Comparison of ENCODE assay signal across 9 mouse cellular contexts in the genomic region with DNA sequence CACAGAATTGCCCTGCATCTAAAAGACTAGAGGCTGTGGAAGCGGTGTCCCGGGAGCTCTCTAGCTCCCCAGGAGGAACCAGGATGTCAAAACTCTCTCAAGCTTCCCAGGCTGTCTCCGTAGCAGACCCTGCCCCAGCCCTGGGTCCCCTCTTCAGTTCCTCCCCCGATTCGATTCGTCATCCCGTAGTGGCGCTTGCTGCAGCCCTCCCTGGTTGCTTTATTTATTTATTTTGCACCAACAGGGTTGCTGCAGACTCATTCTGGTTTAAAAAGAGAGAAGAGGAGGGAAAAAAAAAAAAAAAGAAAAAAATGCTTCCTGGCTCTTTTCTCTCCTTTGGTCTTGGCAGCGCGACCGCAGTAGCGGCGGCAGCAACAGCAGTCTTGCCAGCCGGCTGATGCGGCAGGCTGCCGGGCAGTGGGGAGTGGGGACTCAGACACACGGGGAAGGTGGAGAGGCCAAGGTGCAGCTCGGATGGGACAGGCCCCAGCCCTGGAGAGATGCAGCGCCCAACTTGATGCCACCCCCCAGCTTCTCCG. TPM values are rescaled to one million over a fixed set of nuclear protein-coding genes. Genes with fewer than 3 reads are reported as not detected.
A peak's percentile ranks its signal among the peaks of the same experiment; 100 is the strongest.
DNase-seq lines count a peak whose midpoint lies in the region; ATAC-seq and TF ChIP-seq lines count a peak whose summit lies in the region.
"Had no signal": no experiment of that assay in that cellular context is flagged by ENCODE, and none has a peak within 500 bp of the region (broad histone marks: within the 10 kb centered on the region; RNA-seq: fewer than 3 reads in every experiment).

No protein-coding gene starts in this region.

- no peak for TF ChIP-seq POLR2A in heart, adult 2 months (IDR thresholded peaks at IDR 0.05; ENCODE audit: insufficient read depth, low read depth, low read length)

- no peak overlapping the region for H3K27ac ChIP-seq in heart, adult 2 months
- H3K27ac ChIP-seq in hindbrain, embryonic 10.5 days: peak overlapping the region; percentile 86
- H3K27ac ChIP-seq in stomach, postnatal 0 days (replicated peaks): no peak overlapping the region

- peak overlapping the region; percentile 45 for H3K4me2 ChIP-seq in stomach, postnatal 0 days (replicated peaks; ENCODE audit: low read depth)

- H3K4me3 ChIP-seq in heart, adult 2 months: no peak overlapping the region
- H3K4me3 ChIP-seq in hindbrain, embryonic 10.5 days: peak overlapping the region; percentile 52
- peak overlapping the region; percentile 14; the same call in 1 of the 2 replicates for H3K4me3 ChIP-seq in stomach, postnatal 0 days (ENCODE audit: low read depth, low read length)

- no peaks in the 10 kb centered on the region for H3K9me3 ChIP-seq in hindbrain, embryonic 10.5 days
- H3K9me3 ChIP-seq in stomach, postnatal 0 days (ENCODE audit: control insufficient read depth, low read length): no peaks in the 10 kb centered on the region

- WGBS in heart, adult 2 months: 4% methylated on average over 20 of the region's 20 CpGs
- 2% methylated on average over 20 of the region's 20 CpGs for WGBS in hindbrain, embryonic 10.5 days
- WGBS in stomach, postnatal 0 days: 3% methylated on average over 20 of the region's 20 CpGs

- no peaks in the 10 kb centered on the region for H3K36me3 ChIP-seq in heart, adult 2 months (ENCODE audit: control insufficient read depth, insufficient read depth, low read length)
- no peaks in the 10 kb centered on the region for H3K36me3 ChIP-seq in hindbrain, embryonic 10.5 days
- no peaks in the 10 kb centered on the region for H3K36me3 ChIP-seq in stomach, postnatal 0 days (ENCODE audit: control insufficient read depth, insufficient read depth, low read length)

- no peaks in the 10 kb centered on the region for H3K27me3 ChIP-seq in heart, adult 2 months (ENCODE audit: control insufficient read depth, insufficient read depth, low read length)
- peaks cover 64% of the 10 kb centered on the region for H3K27me3 ChIP-seq in hindbrain, embryonic 10.5 days (ENCODE audit: insufficient read depth, poor library complexity, severe bottlenecking)
- no peaks in the 10 kb centered on the region for H3K27me3 ChIP-seq in stomach, postnatal 0 days (ENCODE audit: control insufficient read depth, insufficient read depth, low read length)

- TF ChIP-seq CTCF in heart, adult 2 months (IDR thresholded peaks at IDR 0.05): no peak
- peak; percentile 27; the same call in 1 of the 2 replicates for TF ChIP-seq CTCF in stomach, postnatal 0 days (IDR thresholded peaks at IDR 0.05; ENCODE audit: low read depth)

- no peak for TF ChIP-seq EP300 in heart, adult 2 months (IDR thresholded peaks at IDR 0.05; ENCODE audit: insufficient read depth, low read depth, low read length)
- no peak for TF ChIP-seq EP300 in stomach, postnatal 0 days (optimal IDR thresholded peaks at IDR 0.05)

- no peak overlapping the region for H3K9ac ChIP-seq in heart, adult 2 months (ENCODE audit: low read depth, low read length)
- peak overlapping the region; percentile 50 for H3K9ac ChIP-seq in stomach, postnatal 0 days (ENCODE audit: low read length)

- no peaks in the 10 kb centered on the region for H3K4me1 ChIP-seq in heart, adult 2 months (ENCODE audit: control insufficient read depth, insufficient read depth, low read length)
- peaks cover 42% of the 10 kb centered on the region for H3K4me1 ChIP-seq in hindbrain, embryonic 10.5 days (replicated peaks)
- no peaks in the 10 kb centered on the region for H3K4me1 ChIP-seq in stomach, postnatal 0 days (replicated peaks; ENCODE audit: control insufficient read depth, insufficient read depth)

- intact Hi-C loops in heart, adult 2 months (cut with DNase I): no loop called here

- ATAC-seq in megakaryocyte progenitor cell, adult 5-6 weeks (replicated peaks; ENCODE audit: poor library complexity): peak; percentile 39
- ATAC-seq in stomach, postnatal 0 days (ENCODE audit: low FRiP score, low TSS enrichment): peak; percentile 39; the same call in 1 of the 2 replicates

- DNase-seq in heart, adult 11 months: peak; percentile 85
- DNase-seq in heart, adult 2 months: no peak
- DNase-seq in ES-CJ7 (ENCODE audit: low read depth, low spot score): peak; percentile 33
- peak; percentile 65 for DNase-seq in embryo, embryonic 10 days (ENCODE audit: low spot score)
- peak; percentile 51 for DNase-seq in hindbrain, embryonic 10.5 days (ENCODE audit: low spot score)
- DNase-seq in stomach, postnatal 0 days (ENCODE audit: low spot score): no peak
- DNase-seq in testis, postnatal 10 days (ENCODE audit: low spot score): no peak

- no peaks in the 10 kb centered on the region for H3K79me2 ChIP-seq in heart, adult 2 months (replicated peaks; ENCODE audit: control insufficient read depth, insufficient read depth, low read length)

RNA-seq across cellular contexts. Expression of gene Lingo4, which starts 0.7 kb away (rescaled TPM):
- total RNA-seq in heart, adult 2 months (2021): under 1 TPM; 0.05 to 0.09 TPM
- polyA plus RNA-seq in heart, adult 2 months (2012; rRNA removed): 0.04 and 0.09 TPM in 2 replicates
- polyA plus RNA-seq in hindbrain, embryonic 10.5 days (2016; fragmentation: Nextera tagmentation; extraction: Ambion mirVana): 0.66 and 1.2 TPM in 2 replicates
- not detected in 2 replicates for total RNA-seq in megakaryocyte progenitor cell, adult 5-6 weeks (2015)
- total RNA-seq in megakaryocyte progenitor cell, adult 5-6 weeks (2017): not detected in 2 replicates
- polyA plus RNA-seq in stomach, postnatal 0 days (2015; fragmentation: Nextera tagmentation; extraction: Ambion mirVana): 0.42 TPM in 2 replicates
- total RNA-seq: CH12.LX had no signal

RNA-seq across cellular contexts. Expression of gene Tdrkh, which starts 14.1 kb away (rescaled TPM):
- total RNA-seq in heart, adult 2 months (2021): 1 to 10 TPM; 3.9 to 4.9 TPM
- polyA plus RNA-seq in heart, adult 2 months (2012; rRNA removed): 0.64 and 0.82 TPM in 2 replicates
- 39.6 and 46.1 TPM in 2 replicates for polyA plus RNA-seq in hindbrain, embryonic 10.5 days (2016; fragmentation: Nextera tagmentation; extraction: Ambion mirVana)
- total RNA-seq in megakaryocyte progenitor cell, adult 5-6 weeks (2015): 12.7 and 13.2 TPM in 2 replicates
- 3.9 and 5.5 TPM in 2 replicates for total RNA-seq in megakaryocyte progenitor cell, adult 5-6 weeks (2017)
- 3.8 and 4.0 TPM in 2 replicates for polyA plus RNA-seq in stomach, postnatal 0 days (2015; fragmentation: Nextera tagmentation; extraction: Ambion mirVana)
- total RNA-seq: CH12.LX had no signal

RNA-seq across cellular contexts. Expression of gene Rorc, which starts 26.4 kb away (rescaled TPM):
- 10 to 100 TPM; 36.1 to 44.8 TPM for total RNA-seq in heart, adult 2 months (2021)
- polyA plus RNA-seq in heart, adult 2 months (2012; rRNA removed): 25.7 and 26.7 TPM in 2 replicates
- polyA plus RNA-seq in hindbrain, embryonic 10.5 days (2016; fragmentation: Nextera tagmentation; extraction: Ambion mirVana): 0.13 and 0.30 TPM in 2 replicates
- 0.05 and 0.15 TPM in 2 replicates for total RNA-seq in megakaryocyte progenitor cell, adult 5-6 weeks (2015)
- 0.44 TPM in 1 of 2 replicates, not detected in the other for total RNA-seq in megakaryocyte progenitor cell, adult 5-6 weeks (2017)
- 7.5 and 8.8 TPM in 2 replicates for polyA plus RNA-seq in stomach, postnatal 0 days (2015; fragmentation: Nextera tagmentation; extraction: Ambion mirVana)

RNA-seq across cellular contexts. Expression of gene C2cd4d, which starts 36.8 kb away (rescaled TPM):
- not detected for total RNA-seq in heart, adult 2 months (2021)
- polyA plus RNA-seq in heart, adult 2 months (2012; rRNA removed): 0.14 TPM in 1 of 2 replicates, not detected in the other
- polyA plus RNA-seq in hindbrain, embryonic 10.5 days (2016; fragmentation: Nextera tagmentation; extraction: Ambion mirVana): 0.32 and 1.2 TPM in 2 replicates
- total RNA-seq in megakaryocyte progenitor cell, adult 5-6 weeks (2015): not detected in 2 replicates
- not detected in 2 replicates for total RNA-seq in megakaryocyte progenitor cell, adult 5-6 weeks (2017)
- polyA plus RNA-seq in stomach, postnatal 0 days (2015; fragmentation: Nextera tagmentation; extraction: Ambion mirVana): 0.82 and 1.5 TPM in 2 replicates
- total RNA-seq: CH12.LX had no signal

RNA-seq across cellular contexts. Expression of gene Mrpl9, which starts 44.1 kb away (rescaled TPM):
- 10 to 100 TPM; 62.0 to 64.1 TPM for total RNA-seq in heart, adult 2 months (2021)
- polyA plus RNA-seq in heart, adult 2 months (2012; rRNA removed): 43.9 and 65.8 TPM in 2 replicates
- 71.3 and 73.4 TPM in 2 replicates for polyA plus RNA-seq in hindbrain, embryonic 10.5 days (2016; fragmentation: Nextera tagmentation; extraction: Ambion mirVana)
- 46.9 and 53.0 TPM in 2 replicates for total RNA-seq in megakaryocyte progenitor cell, adult 5-6 weeks (2015)
- 53.3 and 54.6 TPM in 2 replicates for total RNA-seq in megakaryocyte progenitor cell, adult 5-6 weeks (2017)
- 47.6 and 50.7 TPM in 2 replicates for polyA plus RNA-seq in stomach, postnatal 0 days (2015; fragmentation: Nextera tagmentation; extraction: Ambion mirVana)

Comparison
In these comparisons a context has a peak if more than half of its experiments do, and no peak if none do; other contexts are left out.
1. DNase-seq: peak in heart, adult 11 months (single experiment), ES-CJ7 (single experiment), embryo, embryonic 10 days (single experiment) and hindbrain, embryonic 10.5 days (single experiment); none in heart, adult 2 months (0 of 2), stomach, postnatal 0 days (single experiment) and testis, postnatal 10 days (single experiment).